Mouse (Mus musculus) megakaryocyte progenitor cell, adult 5-6 weeks (primary cell): ENCODE results near the gene Gm11172. TPM values are rescaled to one million over a fixed set of nuclear protein-coding genes. Genes with fewer than 3 reads are reported as not detected.

Experiments used
- ATAC-seq: replicated peaks from 2 replicates; pipeline ENCODE4 v1.8.0; 2016; ENCODE audit warnings: mild to moderate bottlenecking, moderate TSS enrichment, inconsistent platforms; ENCODE audit not compliant: poor library complexity
- total RNA-seq, 2 experiments: library from RNA; stranded (forward) in 1 of 2; stranded (reverse) in 1 of 2; fragments of 157-497, 149-512 nt in 1 of 2; fragments of 200-1000 nt in 1 of 2; gene quantifications; 2 replicates each; pipeline versions ENCODE4 v1.2.3 to v1.2.4; 2015 to 2017

The Gm11172 gene
- total RNA-seq (2015): not detected in 2 replicates
- not detected in 2 replicates for total RNA-seq (2017)

- ATAC-seq: peak; percentile 25; the same call in 1 of the 2 replicates
Observed at GRCm38 (mm10) chr16:10812865-10813371, at the start of gene Gm11172. Gm11172 (plus strand) TSS chr16:10812915.

- ATAC-seq: no peak
Observed at GRCm38 (mm10) chr16:10763540-10764264, 49.0 kb upstream of the Gm11172 start.

GRCm38 (mm10) chr16:10764323-10764722, 48.4 kb upstream of the Gm11172 start:
- ATAC-seq: no peak

DNA sequence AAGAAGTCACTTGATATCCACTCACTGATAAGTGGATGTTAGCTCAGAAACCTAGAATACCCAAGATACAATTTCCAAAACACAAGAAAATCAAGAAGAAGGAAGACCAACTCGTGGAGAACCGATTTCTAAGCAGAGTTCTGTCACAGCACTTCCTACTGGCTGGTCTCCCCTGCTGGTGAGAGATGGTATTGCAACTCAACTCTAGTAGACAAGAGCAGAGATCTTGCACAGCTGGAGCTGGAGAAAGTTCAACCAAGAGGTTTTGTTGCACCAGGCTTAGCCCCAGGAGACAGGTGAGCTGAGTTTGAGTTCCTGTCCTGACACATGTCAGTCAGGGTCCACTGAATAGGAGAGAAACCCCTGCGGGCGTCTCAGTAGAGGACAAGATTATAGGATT, 45.6 kb upstream of the Gm11172 start:
- ATAC-seq: peak; percentile 63

DNA sequence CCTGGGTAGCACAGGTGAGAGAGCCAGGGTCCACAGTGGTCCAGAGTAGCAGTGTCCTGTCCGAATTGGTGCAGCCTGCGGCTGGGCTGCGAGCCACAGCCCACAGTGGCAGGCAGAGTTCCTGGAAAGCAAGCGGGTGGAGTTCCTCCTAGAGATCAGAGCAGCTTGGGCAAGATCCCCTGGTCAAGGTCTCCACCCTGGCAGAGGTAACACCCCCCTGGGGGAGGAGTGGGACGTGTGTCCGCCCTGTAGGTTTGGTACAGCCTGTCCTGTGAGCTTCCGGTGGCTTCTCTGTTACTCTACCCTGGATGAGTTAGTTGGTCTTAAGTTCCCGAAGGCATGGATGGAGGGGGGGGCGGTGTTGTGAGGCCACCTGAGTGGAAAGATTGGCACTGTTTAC, 43.9 kb upstream of the Gm11172 start:
- peak; percentile 70 for ATAC-seq

DNA sequence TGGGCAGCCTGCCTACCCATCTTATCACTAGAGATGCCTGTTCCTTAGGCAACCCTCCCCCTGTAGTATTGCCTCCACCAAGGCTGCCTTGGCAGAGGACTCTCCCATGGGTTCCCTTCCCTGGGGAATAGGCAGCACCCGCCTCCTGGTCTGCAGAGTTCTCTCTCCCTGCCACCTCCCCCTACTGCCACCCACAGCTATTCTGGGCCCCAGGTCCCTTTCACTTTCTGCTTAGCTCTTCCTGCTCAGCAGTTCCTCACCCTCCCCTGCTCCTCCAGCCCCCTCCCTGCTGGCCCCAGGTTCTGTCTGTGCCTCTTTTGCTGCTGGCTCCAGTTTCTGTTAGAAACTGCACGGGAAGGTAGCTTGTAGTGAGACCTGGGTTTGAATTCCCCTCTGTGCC, 43.1 kb upstream of the Gm11172 start:
- ATAC-seq: peak; percentile 46

DNA sequence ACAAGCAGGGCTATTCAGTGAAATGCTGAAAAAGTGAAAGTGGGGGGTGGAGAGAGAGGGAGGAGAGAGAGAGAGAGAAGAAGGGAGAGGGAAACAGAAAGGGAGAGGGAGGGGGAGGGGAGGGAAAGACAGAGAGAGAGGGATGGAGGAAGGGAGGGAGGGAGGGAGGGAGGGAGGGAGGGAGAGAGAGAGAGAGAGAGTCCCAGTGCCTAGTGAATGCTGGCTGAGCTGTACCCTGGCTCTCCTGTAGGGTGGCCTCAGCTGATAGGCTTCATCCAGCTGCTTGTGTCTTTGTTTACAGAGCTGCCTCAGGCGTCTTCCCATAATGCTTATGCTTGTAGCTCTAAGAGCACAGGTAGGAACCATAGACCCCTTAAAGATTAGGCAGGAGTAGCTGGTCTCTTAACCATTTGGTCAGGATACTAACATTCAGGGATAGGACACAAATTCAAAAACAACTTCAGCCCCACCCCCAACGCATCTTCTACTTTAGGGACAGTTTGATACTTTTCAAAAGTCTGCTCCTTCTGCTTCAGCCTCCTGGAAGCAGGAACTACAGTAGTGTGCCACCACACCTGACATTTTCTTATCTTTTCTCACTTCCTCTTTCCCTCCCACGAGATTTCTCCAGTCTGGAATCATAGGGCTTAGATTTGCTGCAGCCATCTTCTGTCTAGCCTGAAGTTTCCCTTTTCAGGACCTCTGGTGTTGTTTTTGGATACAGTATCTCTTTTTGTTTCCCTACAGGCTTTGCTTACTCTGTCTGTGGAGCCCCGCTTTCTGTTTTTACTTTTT, 42.0 kb upstream of the Gm11172 start:
- 0 out of 2 replicates have a peak, but pooled peaks have one; percentile 32 for ATAC-seq

- ATAC-seq: peak; percentile 55
Observed at GRCm38 (mm10) chr16:10771769-10772510, 40.8 kb upstream of the Gm11172 start.

DNA sequence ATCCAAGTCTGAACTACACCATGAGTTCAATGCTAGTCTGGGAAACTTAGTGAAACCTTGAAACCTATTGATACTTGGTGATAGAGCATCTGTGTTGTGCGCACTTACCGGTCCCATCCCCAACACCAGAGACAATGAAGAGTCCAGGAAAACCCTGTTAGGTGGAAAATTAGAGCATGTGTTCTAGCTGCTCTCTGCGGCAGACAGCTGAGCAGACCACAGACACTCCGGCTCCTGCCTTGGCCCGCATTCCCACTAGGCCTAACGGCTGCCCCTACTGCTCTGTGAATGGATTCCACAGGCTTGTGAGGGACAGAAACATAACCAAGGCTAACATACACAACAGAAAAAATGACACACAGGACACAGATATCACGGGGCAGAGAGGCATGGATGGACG, 39.2 kb upstream of the Gm11172 start:
- no peak for ATAC-seq

GRCm38 (mm10) chr16:10774726-10775125, 38.0 kb upstream of the Gm11172 start:
- ATAC-seq: 0 out of 2 replicates have a peak, but pooled peaks have one; percentile 12

DNA sequence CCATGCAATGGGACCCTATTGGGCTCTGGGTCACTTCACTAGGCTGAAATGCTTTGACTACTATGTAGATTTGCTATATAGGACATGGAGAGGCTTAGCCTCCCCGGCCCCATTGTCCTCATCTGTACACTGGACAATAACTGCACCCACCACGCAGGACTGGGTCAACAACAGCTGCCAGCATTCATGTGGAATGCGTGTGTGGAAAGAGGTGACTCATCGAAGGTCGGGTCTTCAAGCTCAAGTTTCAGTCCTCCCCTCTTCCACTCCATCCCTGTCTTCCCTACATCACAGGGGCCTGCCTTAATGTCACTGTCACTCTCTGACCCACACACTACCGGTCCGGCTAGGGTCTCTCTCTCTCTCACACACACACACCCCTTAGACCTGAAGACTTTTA, 36.4 kb upstream of the Gm11172 start:
- ATAC-seq: no peak

DNA sequence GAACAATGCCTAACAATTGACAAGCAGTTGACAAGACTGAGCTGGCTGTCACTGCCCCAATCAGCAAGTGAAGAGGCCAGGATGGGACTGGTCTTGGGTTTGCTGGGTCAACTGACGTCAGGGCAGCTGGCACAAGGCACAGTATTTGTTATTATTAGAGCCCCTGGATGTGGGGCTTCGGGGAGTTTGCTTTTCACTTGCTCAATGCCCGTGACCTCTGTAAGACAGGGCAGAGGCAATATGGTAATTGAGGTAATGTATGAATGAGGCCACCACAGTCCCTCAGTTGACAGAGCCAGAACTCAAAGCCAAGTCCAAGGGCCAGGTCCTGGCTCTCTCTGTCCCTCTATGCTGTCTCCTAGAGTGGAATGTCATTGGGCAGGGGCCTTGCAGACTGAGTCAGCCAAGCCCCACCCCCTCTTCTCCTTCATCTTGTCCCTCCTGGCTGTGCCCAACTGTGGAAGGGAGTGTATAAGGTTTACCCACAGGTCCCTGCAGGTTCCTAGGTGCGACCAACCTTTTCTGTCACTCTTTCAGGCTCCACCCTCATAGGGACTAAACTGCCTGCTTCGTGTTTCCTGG, 35.0 kb upstream of the Gm11172 start:
- no peak for ATAC-seq

GRCm38 (mm10) chr16:10780631-10781120, 32.0 kb upstream of the Gm11172 start:
- no peak for ATAC-seq

DNA sequence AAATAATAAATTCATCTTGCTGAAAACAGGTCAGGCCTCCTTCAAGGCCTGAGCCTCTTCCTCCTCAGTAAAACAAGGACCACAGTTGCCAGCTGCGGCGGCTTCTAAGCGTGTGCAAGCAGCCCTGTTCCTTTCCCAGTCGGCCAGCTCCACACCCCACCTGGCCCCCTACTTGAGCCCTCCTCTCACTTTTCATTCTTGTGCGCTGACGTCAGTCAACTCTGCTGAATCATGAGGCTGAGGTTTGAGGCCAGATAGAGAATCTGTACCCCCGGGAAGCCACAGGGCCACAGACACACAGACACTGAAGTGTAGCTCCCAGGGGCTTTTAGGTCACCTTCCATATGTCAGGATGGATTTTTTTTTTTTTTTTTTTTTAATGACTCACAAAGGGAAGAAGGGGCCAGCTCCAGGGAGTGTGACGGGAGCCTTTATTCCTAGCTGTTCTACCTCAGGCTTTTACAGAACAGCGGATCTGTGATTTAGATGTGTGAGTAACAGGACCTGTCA, 30.8 kb upstream of the Gm11172 start:
- no peak for ATAC-seq

GRCm38 (mm10) chr16:10782377-10783151, 30.2 kb upstream of the Gm11172 start:
- ATAC-seq: no peak; the same call in 1 of the 2 replicates

- ATAC-seq: peak; percentile 23; the same call in 1 of the 2 replicates
Observed at GRCm38 (mm10) chr16:10783152-10783434, 29.6 kb upstream of the Gm11172 start.

DNA sequence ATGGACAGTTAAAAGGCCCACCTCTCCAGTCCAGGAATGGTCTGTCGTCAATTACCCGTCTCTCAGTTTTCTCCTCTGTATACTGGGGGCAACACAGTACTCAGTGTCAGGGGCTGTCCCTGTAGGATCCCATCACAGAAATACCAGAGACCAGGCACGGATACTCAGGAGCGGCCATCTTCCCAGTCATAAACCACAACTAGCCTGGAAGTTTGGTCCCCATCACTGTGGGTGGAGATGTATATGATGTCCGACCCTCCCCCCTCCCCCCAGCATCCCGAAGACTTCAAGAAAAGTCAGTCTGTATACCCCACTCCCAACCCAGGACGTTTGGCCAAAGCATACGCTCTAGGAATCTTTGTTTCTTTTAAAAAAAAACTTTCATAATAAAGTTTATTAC, 29.3 kb upstream of the Gm11172 start:
- no peak for ATAC-seq

DNA sequence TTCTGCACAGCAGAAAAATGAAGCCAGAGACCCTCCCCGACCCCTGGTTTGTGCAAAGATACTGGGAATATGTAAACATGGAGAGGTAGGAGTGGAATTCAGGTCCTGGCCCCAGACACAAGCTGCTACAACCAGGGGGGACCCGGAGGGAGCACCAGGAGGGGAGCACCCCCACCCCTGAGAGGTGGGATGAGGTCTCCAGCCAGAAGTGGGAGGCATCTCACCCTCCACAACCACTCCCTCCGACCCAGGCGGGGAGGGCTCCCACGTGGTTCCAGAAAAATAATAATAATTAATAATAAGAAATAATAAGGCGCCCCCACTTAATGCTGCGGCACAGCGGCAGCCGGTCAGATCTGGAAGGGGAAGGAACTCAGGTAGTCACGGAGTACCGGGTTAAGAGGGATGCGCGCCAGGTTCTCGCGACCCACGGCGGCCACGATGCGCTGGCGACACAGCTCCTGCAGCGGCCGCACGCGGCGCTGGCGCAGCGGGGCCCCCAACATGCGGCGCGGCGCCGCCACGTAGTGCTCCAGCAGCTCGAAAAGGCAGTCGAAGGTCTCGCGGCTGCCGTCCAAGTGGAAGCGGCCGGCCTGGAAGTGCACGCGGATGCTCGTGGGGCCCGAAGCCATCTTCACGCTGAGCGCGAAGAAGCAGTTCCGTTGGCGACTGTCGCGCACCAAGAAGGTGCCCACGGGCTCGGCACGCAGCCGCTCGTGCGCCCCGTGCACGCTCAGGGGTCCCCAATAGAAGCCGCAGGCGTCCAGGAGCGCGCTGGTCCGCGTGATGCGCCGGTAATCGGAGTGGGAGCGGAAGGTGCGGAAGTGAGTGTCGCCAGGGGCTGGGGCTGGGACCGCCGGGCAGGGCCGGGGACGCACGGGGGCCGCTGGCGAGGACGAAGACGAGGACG, 28.6 kb upstream of the Gm11172 start:
- no peak for ATAC-seq
